Mouse (Mus musculus) cortical plate, adult 2 months (tissue): ENCODE results near the gene Dnah6.

Experiments
- CTCF ChIP-seq: fragments of 200-500 bp; IDR thresholded peaks from 2 replicates; pipeline ENCODE4 v1.5.1; 2011; ENCODE audit warnings: mild to moderate bottlenecking, control low read depth, low read length; ENCODE audit not compliant: insufficient read depth; ENCODE audit errors: extremely low read depth
- POLR2A ChIP-seq: fragments of 200-500 bp; IDR thresholded peaks from 2 replicates; pipeline ENCODE4 v1.6.1; 2011; ENCODE audit warnings: mild to moderate bottlenecking, low read length, control low read depth; ENCODE audit not compliant: insufficient read depth; ENCODE audit errors: extremely low read depth

DNA sequence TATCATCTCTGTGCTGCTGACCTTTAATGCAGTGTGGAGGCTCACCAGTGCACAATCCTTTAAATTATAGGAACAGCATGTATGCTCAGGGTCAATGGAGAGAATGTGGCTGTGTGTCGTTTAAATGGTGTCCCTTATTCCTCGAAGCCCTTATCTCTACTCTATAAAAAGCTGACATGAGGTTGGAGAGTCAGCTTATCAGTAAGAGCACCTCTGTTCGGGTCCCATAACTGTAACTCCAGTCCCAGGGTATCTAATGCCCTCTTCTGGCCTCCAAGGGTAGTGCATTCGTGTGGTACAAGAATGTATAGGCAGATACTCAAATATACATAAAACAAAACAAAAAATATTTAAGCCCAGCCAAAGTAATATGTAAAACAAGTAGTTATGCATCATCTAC, 16.5 kb downstream of the Dnah6 start:
- no peak for TF ChIP-seq CTCF
- no peak for TF ChIP-seq POLR2A
